Mouse (Mus musculus): Measurements from ENCODE around the gene Ccdc116. TPM values are rescaled to one million over a fixed set of nuclear protein-coding genes. Genes with fewer than 3 reads are reported as not detected.
A peak's percentile ranks its signal among the peaks of the same experiment; 100 is the strongest.
"Not testable (repeated sequence)": the region's sequence is repeated elsewhere in the genome, so short reads cannot be mapped to it uniquely, and the experiment has no call there.

Ccdc116 gene
- polyA plus RNA-seq, 1 experiment from 2014 or later: 0.91 TPM

GRCm38 (mm10) chr16:17168049-17168448 is 21.0 kb upstream of the Ccdc116 start:
- Histone ChIP-seq H3K4me2 (replicated peaks; ENCODE audit: low read depth, low read length) (no peak overlapping the region), H3K9me3 (ENCODE audit: control insufficient read depth, low read length) (no peaks in the 10 kb centered on the region), H3K4me3 (ENCODE audit: low read length) (no peak overlapping the region), H3K4me1 (ENCODE audit: control insufficient read depth, insufficient read depth, low read length) (no peaks in the 10 kb centered on the region), H3K27me3 (ENCODE audit: control insufficient read depth, insufficient read depth, low read length) (no peaks in the 10 kb centered on the region), H3K36me3 (ENCODE audit: control insufficient read depth, insufficient read depth, low read length) (peaks cover 48% of the 10 kb centered on the region), H3K27ac (ENCODE audit: low read depth, low read length) (no peak overlapping the region), H3K9ac (ENCODE audit: low read depth, low read length) (no peak overlapping the region)
- no peak for ATAC-seq (ENCODE audit: low FRiP score, low TSS enrichment)
- 85% methylated on average over 5 of the region's 5 CpGs for WGBS

DNA sequence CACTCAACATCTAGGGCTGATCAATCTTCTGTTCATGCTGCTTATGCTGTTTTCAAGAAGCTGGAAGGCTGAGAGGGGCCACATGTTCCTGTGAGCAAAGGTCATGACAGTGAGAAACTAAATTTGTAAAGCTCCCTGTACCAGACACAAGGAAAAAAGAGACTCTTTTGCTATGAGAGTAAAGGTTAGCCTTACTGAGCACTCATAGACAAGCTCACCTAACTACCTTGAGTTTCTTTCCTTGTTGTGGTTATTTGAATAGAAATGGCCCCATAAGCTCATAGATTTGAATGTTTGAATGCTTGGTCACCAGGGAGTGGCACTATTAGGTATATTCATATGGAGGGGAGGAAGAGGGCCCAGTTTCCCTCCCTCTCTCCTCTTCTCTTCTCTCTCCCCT is 20.1 kb upstream of the Ccdc116 start:
- no peak overlapping the region for H3K4me2 ChIP-seq (replicated peaks; ENCODE audit: low read depth, low read length)
- no peaks in the 10 kb centered on the region for H3K27me3 ChIP-seq (ENCODE audit: control insufficient read depth, insufficient read depth, low read length)
- no peak overlapping the region for H3K4me3 ChIP-seq (ENCODE audit: low read length)
- H3K9ac ChIP-seq (ENCODE audit: low read depth, low read length): no peak overlapping the region
- ATAC-seq (ENCODE audit: low FRiP score, low TSS enrichment): no peak
- H3K36me3 ChIP-seq (ENCODE audit: control insufficient read depth, insufficient read depth, low read length): peaks cover 45% of the 10 kb centered on the region; the same call in 1 of the 2 replicates
- H3K4me1 ChIP-seq (ENCODE audit: control insufficient read depth, insufficient read depth, low read length): no peaks in the 10 kb centered on the region
- H3K27ac ChIP-seq (ENCODE audit: low read depth, low read length): no peak overlapping the region
- no peaks in the 10 kb centered on the region for H3K9me3 ChIP-seq (ENCODE audit: control insufficient read depth, low read length)

GRCm38 (mm10) chr16:17165478-17165877 is 18.4 kb upstream of the Ccdc116 start:
- 86% methylated on average over 1 of the region's 1 CpGs for WGBS
- not testable (repeated sequence) for ATAC-seq (ENCODE audit: low FRiP score, low TSS enrichment); H3K4me3 ChIP-seq (ENCODE audit: low read length)

DNA sequence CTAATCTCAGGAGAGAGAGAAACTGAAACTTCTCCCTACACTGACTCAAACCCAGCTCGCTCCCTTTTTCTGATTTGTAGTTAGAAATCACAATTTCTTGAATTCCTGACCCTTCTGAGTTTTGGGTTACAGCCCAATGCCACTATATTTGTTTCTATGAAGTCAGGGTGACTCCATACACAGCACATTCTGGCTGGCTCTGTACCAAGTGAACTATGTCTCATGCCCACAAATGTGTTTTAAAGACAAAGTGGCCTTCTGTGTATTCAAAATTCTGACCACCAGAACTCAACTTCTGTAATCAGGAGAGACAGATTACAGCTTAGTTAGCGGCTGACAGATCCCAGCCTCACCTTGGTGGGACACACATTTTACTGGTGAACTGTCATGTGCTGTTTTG is 7.3 kb upstream of the Ccdc116 start:
- Histone ChIP-seq H3K27me3 (ENCODE audit: control insufficient read depth, insufficient read depth, low read length) (no peaks in the 10 kb centered on the region), H3K36me3 (ENCODE audit: control insufficient read depth, insufficient read depth, low read length) (peaks cover 64% of the 10 kb centered on the region)

More at GRCm38 (mm10) chr16:17165478-17165877, 18.4 kb upstream of the Ccdc116 start:
- H3K36me3 ChIP-seq (ENCODE audit: control insufficient read depth, insufficient read depth, low read length): peaks cover 42% of the 10 kb centered on the region; the same call in 1 of the 2 replicates
- not testable (repeated sequence) for H3K4me2 ChIP-seq (replicated peaks; ENCODE audit: low read depth, low read length); H3K27ac ChIP-seq (ENCODE audit: low read depth, low read length); H3K9me3 ChIP-seq (ENCODE audit: control insufficient read depth, low read length); H3K27me3 ChIP-seq (ENCODE audit: control insufficient read depth, insufficient read depth, low read length); H3K9ac ChIP-seq (ENCODE audit: low read depth, low read length); H3K4me1 ChIP-seq (ENCODE audit: control insufficient read depth, insufficient read depth, low read length)

GRCm38 (mm10) chr16:17151874-17152273 is 4.8 kb upstream of the Ccdc116 start:
- Histone ChIP-seq H3K4me2 (replicated peaks; ENCODE audit: low read depth, low read length) (no peak overlapping the region), H3K4me3 (ENCODE audit: low read length) (no peak overlapping the region), H3K9me3 (ENCODE audit: control insufficient read depth, low read length) (no peaks in the 10 kb centered on the region), H3K36me3 (ENCODE audit: control insufficient read depth, insufficient read depth, low read length) (peaks cover 41% of the 10 kb centered on the region), H3K27ac (ENCODE audit: low read depth, low read length) (no peak overlapping the region), H3K27me3 (ENCODE audit: control insufficient read depth, insufficient read depth, low read length) (no peaks in the 10 kb centered on the region), H3K4me1 (ENCODE audit: control insufficient read depth, insufficient read depth, low read length) (peaks cover 11% of the 10 kb centered on the region), H3K9ac (ENCODE audit: low read depth, low read length) (no peak overlapping the region)
- 97% methylated on average over 4 of the region's 4 CpGs for WGBS
- no peak for ATAC-seq (ENCODE audit: low FRiP score, low TSS enrichment)

More for the DNA sequence above, 7.3 kb upstream of the Ccdc116 start:
- WGBS: 95% methylated on average over 2 of the region's 2 CpGs
- Histone ChIP-seq H3K9me3 (ENCODE audit: control insufficient read depth, low read length) (no peaks in the 10 kb centered on the region), H3K4me2 (replicated peaks; ENCODE audit: low read depth, low read length) (no peak overlapping the region), H3K9ac (ENCODE audit: low read depth, low read length) (no peak overlapping the region), H3K4me1 (ENCODE audit: control insufficient read depth, insufficient read depth, low read length) (no peaks in the 10 kb centered on the region), H3K4me3 (ENCODE audit: low read length) (no peak overlapping the region), H3K27ac (ENCODE audit: low read depth, low read length) (no peak overlapping the region)
- ATAC-seq (ENCODE audit: low FRiP score, low TSS enrichment): no peak

DNA sequence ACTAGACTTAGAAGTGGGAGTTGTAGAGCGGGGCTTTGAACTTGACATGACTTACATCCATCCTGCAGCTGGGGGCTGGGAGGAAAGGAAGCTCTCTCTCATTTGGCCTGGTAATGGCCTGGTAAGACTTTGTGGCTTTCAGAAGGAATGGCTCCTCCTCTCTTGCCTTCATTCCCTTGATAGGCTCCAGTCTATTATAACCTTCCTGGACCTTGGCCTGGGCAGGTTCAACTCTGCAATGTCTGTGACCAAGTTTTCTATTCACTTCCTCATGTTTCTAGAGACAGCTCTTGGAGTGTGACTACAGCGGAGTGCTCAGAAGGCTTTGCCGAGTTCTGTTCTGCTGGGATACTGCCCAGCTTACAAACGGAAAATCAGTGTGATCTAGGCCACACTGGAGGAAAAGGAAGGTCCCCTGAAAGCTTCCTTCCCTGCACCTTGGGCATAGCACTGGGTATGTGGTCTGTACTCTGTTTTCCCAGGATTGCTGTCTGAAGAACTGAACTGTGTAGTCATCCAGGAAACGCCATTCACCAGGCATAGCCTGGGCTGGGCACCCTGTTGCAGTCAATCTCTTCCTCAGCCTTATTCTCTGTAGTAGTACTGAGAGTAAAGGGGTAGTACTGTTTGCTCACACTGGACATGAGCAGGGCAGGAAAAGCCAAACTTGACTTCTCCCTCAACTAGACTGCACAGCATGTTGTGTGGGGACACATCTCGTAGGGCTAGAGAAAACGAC is 3.7 kb upstream of the Ccdc116 start:
- Histone ChIP-seq H3K27me3 (ENCODE audit: control insufficient read depth, insufficient read depth, low read length) (no peaks in the 10 kb centered on the region), H3K9ac (ENCODE audit: low read depth, low read length) (no peak overlapping the region), H3K9me3 (ENCODE audit: control insufficient read depth, low read length) (no peaks in the 10 kb centered on the region), H3K36me3 (ENCODE audit: control insufficient read depth, insufficient read depth, low read length) (peaks cover 34% of the 10 kb centered on the region), H3K4me1 (ENCODE audit: control insufficient read depth, insufficient read depth, low read length) (peaks cover 11% of the 10 kb centered on the region), H3K4me2 (replicated peaks; ENCODE audit: low read depth, low read length) (no peak overlapping the region), H3K4me3 (ENCODE audit: low read length) (no peak overlapping the region), H3K27ac (ENCODE audit: low read depth, low read length) (no peak overlapping the region)
- no peak for ATAC-seq (ENCODE audit: low FRiP score, low TSS enrichment)
- WGBS: 83% methylated on average over 7 of the region's 7 CpGs

DNA sequence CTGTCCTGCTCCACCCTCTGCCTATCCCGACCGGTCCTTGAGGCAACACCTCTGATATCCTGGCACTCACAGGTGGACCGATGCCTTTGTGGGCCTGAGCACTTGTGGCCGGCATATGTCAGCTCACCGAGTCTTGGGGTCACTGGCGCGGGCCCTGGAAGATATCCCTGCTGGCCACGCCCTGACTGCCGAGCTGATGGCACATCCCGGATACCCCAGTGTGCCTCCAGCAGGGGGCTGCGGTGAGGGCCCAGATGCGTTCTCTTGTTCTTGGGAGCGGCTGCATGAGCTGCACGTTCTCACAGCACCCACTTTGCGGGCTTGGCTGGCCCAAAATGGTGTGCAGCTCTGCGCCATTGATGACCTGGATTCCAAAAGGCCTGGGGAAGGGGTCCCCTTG is 1.1 kb upstream of the Ccdc116 start:
- Histone ChIP-seq H3K27me3 (ENCODE audit: control insufficient read depth, insufficient read depth, low read length) (no peaks in the 10 kb centered on the region), H3K36me3 (ENCODE audit: control insufficient read depth, insufficient read depth, low read length) (peaks cover 12% of the 10 kb centered on the region), H3K9ac (ENCODE audit: low read depth, low read length) (0 out of 2 replicates have a peak overlapping the region, but pooled peaks have one; percentile 19), H3K4me3 (ENCODE audit: low read length) (peak overlapping the region; percentile 42), H3K27ac (ENCODE audit: low read depth, low read length) (no peak overlapping the region), H3K9me3 (ENCODE audit: control insufficient read depth, low read length) (no peaks in the 10 kb centered on the region), H3K4me1 (ENCODE audit: control insufficient read depth, insufficient read depth, low read length) (peaks cover 11% of the 10 kb centered on the region), H3K4me2 (replicated peaks; ENCODE audit: low read depth, low read length) (peak overlapping the region; percentile 85)
- peak; percentile 48 for ATAC-seq (ENCODE audit: low FRiP score, low TSS enrichment)
- 8% methylated on average over 16 of the region's 16 CpGs for WGBS

DNA sequence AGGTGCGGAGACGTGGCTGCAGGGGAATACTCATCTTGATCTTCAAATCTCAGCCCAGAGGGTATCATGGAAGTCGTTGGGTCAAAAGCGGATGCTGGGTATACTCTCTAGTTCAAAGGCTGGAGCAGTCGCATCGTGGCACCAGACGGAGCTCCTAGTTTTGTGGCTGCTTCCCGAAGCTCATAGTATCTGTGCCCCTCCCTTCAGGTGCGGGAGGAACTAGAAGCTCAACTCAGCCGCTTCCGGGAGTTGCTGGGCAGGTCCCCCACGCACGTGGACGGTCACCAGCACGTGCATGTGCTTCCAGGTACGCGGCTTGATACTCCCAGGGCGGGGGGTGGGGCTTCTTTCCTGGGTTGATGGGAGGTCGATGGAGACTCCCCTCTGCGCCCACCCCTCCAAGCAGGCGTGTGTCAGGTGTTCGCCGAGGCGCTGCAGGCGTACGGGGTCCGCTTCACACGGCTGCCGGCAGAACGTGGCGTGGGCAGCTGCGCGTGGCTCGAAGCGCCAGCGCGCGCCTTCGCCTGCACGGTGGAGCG is 431 bp upstream of the Ccdc116 start:
- peak overlapping the region; percentile 42 for H3K4me3 ChIP-seq (ENCODE audit: low read length)
- H3K4me1 ChIP-seq (ENCODE audit: control insufficient read depth, insufficient read depth, low read length): peaks cover 11% of the 10 kb centered on the region

DNA sequence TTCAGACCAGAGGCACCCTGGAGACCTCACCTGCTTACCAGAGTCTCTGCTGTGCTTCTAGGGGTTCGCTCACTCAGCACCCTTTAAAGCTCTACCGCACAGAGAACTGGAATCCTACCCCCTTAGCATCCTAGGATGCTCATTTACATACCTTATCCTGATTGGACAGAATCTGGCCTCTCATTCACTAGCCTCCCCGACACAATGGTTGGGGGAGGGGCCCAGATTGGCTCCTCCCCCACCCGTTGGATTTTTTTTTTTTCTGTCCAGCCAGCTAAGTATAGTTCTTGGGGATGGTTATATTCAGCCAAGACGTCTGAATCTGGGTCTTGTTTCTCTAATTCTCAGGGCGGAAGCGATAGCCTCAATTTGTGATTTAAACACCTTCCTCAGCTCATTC is 2.7 kb downstream of the Ccdc116 start, which contains the start of gene Ydjc:
Gene Ydjc (plus strand): TSS at position 283 of the 400 bp plus-strand sequence.
- ATAC-seq (ENCODE audit: low FRiP score, low TSS enrichment): no peak
- Histone ChIP-seq H3K36me3 (ENCODE audit: control insufficient read depth, insufficient read depth, low read length) (no peaks in the 10 kb centered on the region), H3K27ac (ENCODE audit: low read depth, low read length) (no peak within 1 kb of the TSS)

More for the DNA sequence above, 431 bp upstream of the Ccdc116 start:
- peak overlapping the region; percentile 85 for H3K4me2 ChIP-seq (replicated peaks; ENCODE audit: low read depth, low read length)
- no peaks in the 10 kb centered on the region for H3K27me3 ChIP-seq (ENCODE audit: control insufficient read depth, insufficient read depth, low read length)
- peak overlapping the region; percentile 19 for H3K9ac ChIP-seq (ENCODE audit: low read depth, low read length)
- no peaks in the 10 kb centered on the region for H3K9me3 ChIP-seq (ENCODE audit: control insufficient read depth, low read length)
- ATAC-seq (ENCODE audit: low FRiP score, low TSS enrichment): peak; percentile 6; the same call in 1 of the 2 replicates
- under 1% methylated on average over 41 of the region's 41 CpGs for WGBS
- peaks cover 6% of the 10 kb centered on the region for H3K36me3 ChIP-seq (ENCODE audit: control insufficient read depth, insufficient read depth, low read length)
- no peak overlapping the region for H3K27ac ChIP-seq (ENCODE audit: low read depth, low read length)

More for the DNA sequence above, 2.7 kb downstream of the Ccdc116 start, which contains the start of gene Ydjc:
- WGBS: 21% methylated on average over 7 of the region's 7 CpGs
- Histone ChIP-seq H3K4me1 (ENCODE audit: control insufficient read depth, insufficient read depth, low read length) (peaks cover 11% of the 10 kb centered on the region), H3K27me3 (ENCODE audit: control insufficient read depth, insufficient read depth, low read length) (no peaks in the 10 kb centered on the region), H3K4me2 (replicated peaks; ENCODE audit: low read depth, low read length) (no peak within 1 kb of the TSS), H3K9me3 (ENCODE audit: control insufficient read depth, low read length) (no peaks in the 10 kb centered on the region), H3K4me3 (ENCODE audit: low read length) (no peak within 1 kb of the TSS), H3K9ac (ENCODE audit: low read depth, low read length) (no peak within 1 kb of the TSS)

Data from kidney, embryonic 14.5 days (tissue).